Mouse (Mus musculus) heart, adult 11 months (tissue): ENCODE measurements around the gene Tspan31.

Experiments used
- DNase-seq: peaks from one replicate; pipeline ENCODE4 v3.0.0; 2022

Gene Tspan31

DNA sequence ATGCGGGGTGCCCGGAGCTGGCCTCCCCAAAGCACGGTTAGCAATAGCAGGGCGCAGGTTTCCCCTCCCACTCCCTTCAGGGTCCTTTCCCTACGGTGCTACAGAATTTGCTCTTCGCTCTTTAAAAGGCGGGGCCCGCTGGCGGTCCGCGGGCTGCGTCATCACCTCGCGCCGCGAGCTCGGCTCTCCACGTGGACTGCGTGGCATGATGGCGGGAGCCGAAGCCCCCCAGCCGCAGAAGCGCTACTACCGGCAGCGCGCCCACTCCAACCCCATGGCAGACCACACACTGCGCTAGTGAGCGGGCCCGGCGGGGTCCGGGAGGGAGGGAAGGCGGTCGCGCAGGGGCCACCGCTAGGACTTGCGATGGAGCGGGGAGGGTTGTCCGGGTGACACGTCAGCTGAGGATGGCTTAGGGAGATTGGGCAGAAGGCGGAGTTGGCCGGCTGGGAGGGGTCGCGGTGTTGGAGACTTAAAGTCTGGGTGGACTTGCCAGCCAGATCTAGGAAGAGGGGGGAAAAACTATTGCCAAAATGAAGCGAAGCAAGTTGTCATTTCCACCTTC is 28.2 kb downstream of the Tspan31 start:
- peak; percentile 98 for DNase-seq

DNA sequence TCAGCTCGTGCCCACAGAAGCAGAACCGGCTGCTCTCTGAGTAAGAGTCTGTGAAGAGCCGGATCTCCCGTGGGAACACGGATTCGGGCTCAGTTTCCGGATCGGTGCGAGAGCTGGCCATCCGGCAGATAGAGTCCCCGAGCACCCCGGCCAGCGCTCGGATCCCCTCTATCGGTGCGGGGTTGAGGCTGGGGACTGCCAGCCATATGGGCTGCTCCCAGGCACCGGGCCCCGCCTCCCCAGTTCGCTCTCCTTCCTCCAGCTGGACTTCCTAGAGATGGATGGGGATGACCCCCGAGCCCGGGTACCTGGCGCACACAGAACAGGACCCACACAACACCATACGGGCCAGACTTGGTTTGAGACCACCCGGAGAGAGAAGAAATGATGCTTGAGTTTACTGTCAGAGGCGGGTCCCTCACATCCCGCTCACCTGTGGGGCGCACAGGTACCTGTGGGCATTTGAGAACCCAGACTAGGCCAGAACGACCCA is 28.7 kb downstream of the Tspan31 start, which contains the start of the genes Mettl1 and Eef1akmt3:
TSS of gene Mettl1 (plus strand) at position 141 of the 493 bp plus-strand sequence.
TSS of gene Eef1akmt3 (minus strand) at position 240 of the 493 bp plus-strand sequence.
- DNase-seq = peak; percentile 96

- no peak for DNase-seq
Measured at GRCm38 (mm10) chr10:127040569-127041214, 29.4 kb downstream of the Tspan31 start.

DNA sequence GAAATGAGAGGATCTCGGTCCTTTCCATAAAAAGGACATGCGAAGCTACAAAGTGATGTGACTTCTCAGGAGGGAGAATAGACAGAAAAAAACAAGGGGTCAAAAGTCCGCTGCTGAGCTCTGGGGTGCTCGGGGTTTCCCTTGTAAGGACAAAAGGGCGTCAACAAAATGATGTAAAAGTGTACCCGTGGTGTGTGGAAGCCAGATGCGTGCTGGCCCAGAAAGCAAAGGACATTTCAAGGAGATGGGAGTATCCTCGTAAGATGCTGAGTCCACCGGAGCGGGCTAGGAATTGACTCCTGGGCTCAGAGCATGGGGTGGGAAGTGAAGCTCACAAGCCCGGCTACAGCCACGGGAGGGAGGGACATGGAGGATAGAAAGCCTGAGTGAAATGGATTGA is 32.4 kb downstream of the Tspan31 start:
- no peak for DNase-seq

- no peak for DNase-seq
Measured at GRCm38 (mm10) chr10:127036273-127036672, 33.8 kb downstream of the Tspan31 start.

GRCm38 (mm10) chr10:127033301-127033741 is 36.7 kb downstream of the Tspan31 start:
- DNase-seq = no peak

GRCm38 (mm10) chr10:127030336-127031296 is 39.4 kb downstream of the Tspan31 start, which contains the start of gene Tsfm:
TSS of gene Tsfm (minus strand) at chr10:127030840.
- DNase-seq = peak; percentile 98

- DNase-seq = no peak
Measured at GRCm38 (mm10) chr10:127018422-127018821, 51.6 kb downstream of the Tspan31 start.
